Mouse (Mus musculus): ENCODE results near the gene Nudt3. TPM values are rescaled to one million over a fixed set of nuclear protein-coding genes. Genes with fewer than 3 reads are reported as not detected.

Nudt3 gene
- polyA plus RNA-seq, 1 experiment from 2014 or later: 32.2 TPM

DNA sequence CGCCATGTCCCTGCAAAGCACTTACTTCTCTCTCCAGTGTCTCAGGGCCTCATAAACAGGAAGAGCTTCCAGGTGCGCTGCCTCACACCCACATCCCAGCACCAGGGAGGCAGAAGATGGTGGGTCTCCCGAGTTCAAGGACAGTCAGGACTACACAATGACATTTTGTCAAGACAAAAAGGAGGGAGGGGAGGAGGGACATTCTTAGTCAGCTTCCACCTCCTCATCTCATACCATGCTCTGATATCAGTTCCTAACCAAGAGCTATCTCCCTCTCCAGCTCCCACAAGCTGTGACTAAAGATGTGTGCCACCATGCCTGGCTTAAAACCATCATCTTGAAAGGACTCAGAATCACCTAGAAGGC, 11.8 kb downstream of the Nudt3 start:
- Histone ChIP-seq H3K9ac (ENCODE audit: low read depth, low read length) (no peak overlapping the region), H3K27ac (ENCODE audit: low read depth, low read length) (no peak overlapping the region), H3K9me3 (ENCODE audit: control insufficient read depth, low read length) (no peaks in the 10 kb centered on the region), H3K36me3 (ENCODE audit: control insufficient read depth, insufficient read depth, low read length) (0 out of 2 replicates have a peak, but pooled peaks cover 3% of the 10 kb centered on the region), H3K4me1 (ENCODE audit: control insufficient read depth, insufficient read depth, low read length) (peaks cover 10% of the 10 kb centered on the region; the same call in 1 of the 2 replicates), H3K4me3 (ENCODE audit: low read length) (no peak overlapping the region), H3K27me3 (ENCODE audit: control insufficient read depth, insufficient read depth, low read length) (no peaks in the 10 kb centered on the region), H3K4me2 (replicated peaks; ENCODE audit: low read depth, low read length) (no peak overlapping the region)
- 53% methylated on average over 3 of the region's 3 CpGs for WGBS
- no peak for ATAC-seq (ENCODE audit: low FRiP score, low TSS enrichment)

DNA sequence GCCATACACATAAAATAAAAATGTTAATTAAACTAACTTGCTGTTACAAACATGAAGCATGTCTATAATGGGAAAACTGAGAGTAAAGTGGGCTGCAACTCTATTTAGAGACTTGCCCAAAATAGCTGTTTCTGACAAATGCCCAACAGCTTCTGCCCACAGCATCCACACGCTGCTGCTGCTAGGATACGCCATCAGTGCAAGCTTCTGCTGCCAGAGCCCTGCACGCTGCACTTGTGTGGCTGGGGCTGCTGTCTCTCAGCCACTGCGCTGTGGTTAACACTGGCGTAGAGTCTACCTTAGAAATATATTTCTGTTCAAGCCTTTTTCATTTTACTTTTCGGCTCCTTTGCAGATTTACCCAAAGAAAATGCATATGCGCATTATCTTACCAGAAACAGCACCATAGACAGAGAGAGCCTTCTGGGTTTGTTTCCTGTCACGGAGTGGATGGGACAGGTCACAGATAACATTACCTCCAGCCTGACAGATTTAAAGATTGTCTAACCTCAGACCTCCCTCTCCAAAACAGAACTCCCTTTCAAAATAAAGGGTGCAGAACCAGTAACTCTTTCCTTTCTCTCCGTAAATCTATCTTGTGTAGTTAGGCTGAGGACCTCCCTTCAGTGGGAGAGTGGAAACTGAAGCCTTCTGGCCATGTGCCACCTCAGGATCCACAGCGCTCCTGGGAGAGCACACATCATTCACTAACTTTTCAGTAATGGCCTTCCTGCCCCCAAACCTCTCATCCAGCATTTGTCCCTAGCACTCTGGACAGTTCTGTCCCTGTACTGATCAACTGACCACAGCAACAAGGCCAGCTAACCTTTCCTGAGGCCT, 12.4 kb downstream of the Nudt3 start:
- Histone ChIP-seq H3K9me3 (ENCODE audit: control insufficient read depth, low read length) (no peaks in the 10 kb centered on the region), H3K9ac (ENCODE audit: low read depth, low read length) (no peak overlapping the region), H3K27ac (ENCODE audit: low read depth, low read length) (no peak overlapping the region), H3K4me1 (ENCODE audit: control insufficient read depth, insufficient read depth, low read length) (peaks cover 10% of the 10 kb centered on the region; the same call in 1 of the 2 replicates), H3K4me2 (replicated peaks; ENCODE audit: low read depth, low read length) (no peak overlapping the region), H3K4me3 (ENCODE audit: low read length) (no peak overlapping the region), H3K27me3 (ENCODE audit: control insufficient read depth, insufficient read depth, low read length) (no peaks in the 10 kb centered on the region), H3K36me3 (ENCODE audit: control insufficient read depth, insufficient read depth, low read length) (0 out of 2 replicates have a peak, but pooled peaks cover 3% of the 10 kb centered on the region)
- WGBS: 60% methylated on average over 10 of the region's 10 CpGs
- no peak for ATAC-seq (ENCODE audit: low FRiP score, low TSS enrichment)

DNA sequence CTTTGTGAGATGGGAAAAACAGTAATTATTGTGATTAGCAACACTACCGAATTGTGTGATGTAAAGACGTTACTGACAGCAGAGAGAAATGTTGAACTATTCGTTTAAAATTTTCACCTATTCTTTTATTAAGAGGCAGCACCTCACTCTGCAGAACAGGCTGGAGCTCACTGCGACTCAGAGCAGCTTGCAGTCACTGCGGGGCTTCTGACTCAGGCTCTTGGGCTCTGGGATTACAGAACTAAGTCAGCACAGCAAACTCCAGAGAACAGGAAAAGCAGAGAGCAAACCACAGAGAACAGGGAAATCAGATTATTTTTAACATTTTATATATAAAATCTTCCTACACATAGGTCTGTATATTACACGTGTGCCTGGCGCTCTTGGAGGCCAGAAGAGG, 13.7 kb downstream of the Nudt3 start:
- H3K27ac ChIP-seq (ENCODE audit: low read depth, low read length): no peak overlapping the region
- H3K9me3 ChIP-seq (ENCODE audit: control insufficient read depth, low read length): no peaks in the 10 kb centered on the region
- H3K4me3 ChIP-seq (ENCODE audit: low read length): no peak overlapping the region
- H3K27me3 ChIP-seq (ENCODE audit: control insufficient read depth, insufficient read depth, low read length): no peaks in the 10 kb centered on the region
- H3K4me1 ChIP-seq (ENCODE audit: control insufficient read depth, insufficient read depth, low read length): peaks cover 10% of the 10 kb centered on the region; the same call in 1 of the 2 replicates
- 87% methylated on average over 7 of the region's 7 CpGs for WGBS
- 0 out of 2 replicates have a peak, but pooled peaks cover 3% of the 10 kb centered on the region for H3K36me3 ChIP-seq (ENCODE audit: control insufficient read depth, insufficient read depth, low read length)
- no peak overlapping the region for H3K4me2 ChIP-seq (replicated peaks; ENCODE audit: low read depth, low read length)
- H3K9ac ChIP-seq (ENCODE audit: low read depth, low read length): no peak overlapping the region
- no peak for ATAC-seq (ENCODE audit: low FRiP score, low TSS enrichment)

DNA sequence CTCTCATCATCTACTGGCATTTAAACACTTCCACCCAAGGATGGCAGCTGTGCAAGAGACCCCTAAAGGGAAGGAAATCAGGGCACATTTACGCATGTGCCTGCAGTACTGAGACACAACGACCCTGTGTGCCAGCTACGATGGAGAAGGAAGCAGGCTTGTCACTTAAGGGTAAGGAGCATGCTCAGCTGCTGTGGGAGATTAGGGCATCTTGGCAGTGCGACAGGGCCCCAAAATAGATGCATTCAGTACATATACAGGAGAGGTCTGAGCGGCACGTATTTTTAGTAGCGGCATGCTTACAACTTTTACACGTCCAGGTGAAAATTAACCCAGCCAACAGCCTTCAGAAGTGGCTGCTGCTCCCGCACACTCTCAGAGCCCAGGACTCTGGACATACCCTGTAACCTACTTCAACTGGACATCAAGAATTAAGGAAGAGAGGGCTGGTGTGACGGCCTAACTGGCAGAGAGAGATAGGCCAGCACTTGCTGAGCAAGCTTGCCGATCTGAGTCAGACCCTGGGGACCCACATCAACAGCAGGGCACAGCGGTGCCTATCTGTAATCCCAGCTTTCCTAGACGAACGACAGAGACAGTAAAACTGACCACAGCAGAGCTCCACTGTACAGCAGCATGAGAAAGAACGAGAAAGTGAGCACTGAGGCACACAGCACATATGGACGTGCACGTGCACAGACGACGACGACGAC, 19.6 kb downstream of the Nudt3 start:
- Histone ChIP-seq H3K27ac (ENCODE audit: low read depth, low read length) (no peak overlapping the region), H3K9me3 (ENCODE audit: control insufficient read depth, low read length) (no peaks in the 10 kb centered on the region), H3K4me3 (ENCODE audit: low read length) (no peak overlapping the region), H3K27me3 (ENCODE audit: control insufficient read depth, insufficient read depth, low read length) (no peaks in the 10 kb centered on the region), H3K4me2 (replicated peaks; ENCODE audit: low read depth, low read length) (no peak overlapping the region), H3K9ac (ENCODE audit: low read depth, low read length) (no peak overlapping the region), H3K36me3 (ENCODE audit: control insufficient read depth, insufficient read depth, low read length) (peaks cover 3% of the 10 kb centered on the region; the same call in 1 of the 2 replicates), H3K4me1 (ENCODE audit: control insufficient read depth, insufficient read depth, low read length) (0 out of 2 replicates have a peak, but pooled peaks cover 6% of the 10 kb centered on the region)
- ATAC-seq (ENCODE audit: low FRiP score, low TSS enrichment): no peak
- 81% methylated on average over 21 of the region's 21 CpGs for WGBS

DNA sequence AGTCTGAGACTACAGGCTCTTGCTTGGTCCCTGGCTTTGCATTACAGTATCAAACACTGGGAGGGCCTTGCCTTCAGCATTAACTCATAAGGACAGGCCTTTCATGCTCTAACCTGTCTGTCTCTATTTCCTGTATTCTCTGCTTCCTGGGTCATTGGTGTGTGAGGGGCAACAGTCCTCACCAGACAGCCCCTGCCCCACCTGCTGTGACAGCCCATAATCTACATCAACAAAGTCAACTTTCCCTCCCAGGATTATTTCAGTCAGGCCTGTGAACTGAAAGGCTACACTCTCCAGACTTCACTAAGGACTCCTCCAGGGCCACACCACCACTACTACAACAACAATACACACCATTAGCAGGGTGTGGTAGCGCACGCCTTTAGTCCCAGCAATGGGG, 20.3 kb downstream of the Nudt3 start:
- Histone ChIP-seq H3K4me3 (ENCODE audit: low read length) (no peak overlapping the region), H3K4me1 (ENCODE audit: control insufficient read depth, insufficient read depth, low read length) (0 out of 2 replicates have a peak, but pooled peaks cover 6% of the 10 kb centered on the region), H3K36me3 (ENCODE audit: control insufficient read depth, insufficient read depth, low read length) (peaks cover 3% of the 10 kb centered on the region; the same call in 1 of the 2 replicates), H3K9ac (ENCODE audit: low read depth, low read length) (no peak overlapping the region), H3K9me3 (ENCODE audit: control insufficient read depth, low read length) (no peaks in the 10 kb centered on the region), H3K4me2 (replicated peaks; ENCODE audit: low read depth, low read length) (no peak overlapping the region), H3K27ac (ENCODE audit: low read depth, low read length) (no peak overlapping the region), H3K27me3 (ENCODE audit: control insufficient read depth, insufficient read depth, low read length) (no peaks in the 10 kb centered on the region)
- 91% methylated on average over 2 of the region's 2 CpGs for WGBS
- no peak for ATAC-seq (ENCODE audit: low FRiP score, low TSS enrichment)

DNA sequence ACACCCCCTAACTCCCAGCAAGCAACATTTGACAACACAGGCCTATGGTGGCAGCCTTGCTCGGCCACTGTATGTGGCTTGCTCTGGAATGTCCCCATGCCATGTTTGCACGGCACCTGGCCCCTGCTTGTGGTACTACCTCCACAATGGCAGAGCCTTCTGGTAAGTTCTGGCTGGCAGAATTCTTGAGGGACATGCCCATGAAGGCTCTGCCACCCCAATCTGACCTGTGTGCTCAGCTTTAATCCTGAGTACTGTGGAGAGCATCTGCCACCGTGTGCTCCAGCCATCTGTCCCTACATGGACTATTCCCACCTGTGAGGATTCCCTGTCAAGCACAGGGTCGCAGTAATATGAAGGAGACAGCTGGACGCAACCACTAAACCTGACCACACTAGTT, 22.4 kb downstream of the Nudt3 start:
- ATAC-seq (ENCODE audit: low FRiP score, low TSS enrichment): no peak
- Histone ChIP-seq H3K27me3 (ENCODE audit: control insufficient read depth, insufficient read depth, low read length) (no peaks in the 10 kb centered on the region), H3K27ac (ENCODE audit: low read depth, low read length) (no peak overlapping the region), H3K9me3 (ENCODE audit: control insufficient read depth, low read length) (no peaks in the 10 kb centered on the region), H3K36me3 (ENCODE audit: control insufficient read depth, insufficient read depth, low read length) (peaks cover 14% of the 10 kb centered on the region), H3K4me1 (ENCODE audit: control insufficient read depth, insufficient read depth, low read length) (peaks cover 16% of the 10 kb centered on the region), H3K4me2 (replicated peaks; ENCODE audit: low read depth, low read length) (no peak overlapping the region), H3K9ac (ENCODE audit: low read depth, low read length) (no peak overlapping the region), H3K4me3 (ENCODE audit: low read length) (no peak overlapping the region)
- 80% methylated on average over 5 of the region's 5 CpGs for WGBS

DNA sequence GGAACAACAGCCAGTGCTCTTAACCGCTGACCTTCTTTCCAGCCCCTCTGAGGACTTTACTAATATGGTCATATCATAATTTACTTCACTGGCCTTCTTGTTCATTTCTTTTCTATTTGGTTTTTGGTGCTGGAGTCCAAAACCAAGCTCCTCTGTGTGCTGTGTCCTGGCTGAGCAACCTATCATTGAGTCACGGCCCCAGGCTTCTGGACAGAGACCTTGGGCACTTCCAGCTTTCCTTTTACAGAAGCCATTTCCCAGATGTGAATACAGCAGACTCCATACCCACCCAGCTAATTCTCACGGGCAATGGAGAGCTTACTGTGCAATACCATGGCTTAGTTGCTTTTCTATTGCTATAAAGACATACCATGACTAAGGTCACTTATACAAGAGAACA, 23.0 kb downstream of the Nudt3 start:
- H3K4me1 ChIP-seq (ENCODE audit: control insufficient read depth, insufficient read depth, low read length): peaks cover 21% of the 10 kb centered on the region
- H3K27ac ChIP-seq (ENCODE audit: low read depth, low read length): no peak overlapping the region
- H3K4me3 ChIP-seq (ENCODE audit: low read length): no peak overlapping the region
- no peaks in the 10 kb centered on the region for H3K9me3 ChIP-seq (ENCODE audit: control insufficient read depth, low read length)
- no peak overlapping the region for H3K4me2 ChIP-seq (replicated peaks; ENCODE audit: low read depth, low read length)
- 79% methylated on average over 3 of the region's 3 CpGs for WGBS
- no peak overlapping the region for H3K9ac ChIP-seq (ENCODE audit: low read depth, low read length)
- H3K27me3 ChIP-seq (ENCODE audit: control insufficient read depth, insufficient read depth, low read length): no peaks in the 10 kb centered on the region
- H3K36me3 ChIP-seq (ENCODE audit: control insufficient read depth, insufficient read depth, low read length): peaks cover 20% of the 10 kb centered on the region
- ATAC-seq (ENCODE audit: low FRiP score, low TSS enrichment): no peak

DNA sequence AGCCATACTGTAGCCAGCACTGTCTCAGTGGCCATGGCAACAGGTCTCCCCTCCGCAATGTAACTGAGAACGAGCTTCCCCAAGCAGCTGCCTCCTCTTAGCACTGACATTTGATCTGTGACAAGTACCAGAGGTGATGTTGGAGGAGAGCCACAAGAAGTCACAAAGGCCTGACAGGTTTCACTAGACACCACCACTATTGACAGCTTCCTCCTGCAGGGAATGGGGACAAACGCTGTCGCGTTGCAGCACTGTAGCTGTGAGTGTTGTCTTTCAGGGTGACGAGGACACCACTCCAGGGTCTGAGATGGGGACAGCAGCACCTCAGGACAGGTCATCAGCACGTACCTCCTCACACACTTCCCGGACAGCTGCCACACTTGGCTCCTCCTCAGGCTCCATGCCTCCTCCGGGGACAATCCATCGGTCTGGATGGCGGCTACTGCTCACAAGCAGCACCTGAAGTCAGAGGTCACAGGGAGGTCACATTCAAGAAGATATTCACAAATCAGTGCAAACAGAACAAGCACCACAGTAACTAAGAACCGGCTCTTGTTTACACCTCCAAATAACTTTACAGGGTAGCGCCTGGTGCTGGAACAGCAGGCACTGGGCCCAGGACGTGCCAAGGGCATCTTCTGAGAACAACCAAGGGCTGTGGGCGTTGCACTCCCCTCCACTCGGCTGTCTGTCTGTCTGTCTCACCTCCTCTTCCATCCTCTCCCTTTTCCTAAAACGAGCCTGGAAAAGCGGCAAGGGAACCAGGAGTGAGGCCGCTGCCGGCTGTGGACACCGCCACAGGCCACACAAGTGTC, 26.7 kb downstream of the Nudt3 start:
- no peak overlapping the region for H3K4me2 ChIP-seq (replicated peaks; ENCODE audit: low read depth, low read length)
- WGBS: 51% methylated on average over 21 of the region's 21 CpGs
- peaks cover 43% of the 10 kb centered on the region for H3K36me3 ChIP-seq (ENCODE audit: control insufficient read depth, insufficient read depth, low read length)
- no peak overlapping the region for H3K9ac ChIP-seq (ENCODE audit: low read depth, low read length)
- no peaks in the 10 kb centered on the region for H3K27me3 ChIP-seq (ENCODE audit: control insufficient read depth, insufficient read depth, low read length)
- H3K9me3 ChIP-seq (ENCODE audit: control insufficient read depth, low read length): no peaks in the 10 kb centered on the region
- peak; percentile 75 for ATAC-seq (ENCODE audit: low FRiP score, low TSS enrichment)
- H3K4me1 ChIP-seq (ENCODE audit: control insufficient read depth, insufficient read depth, low read length): peaks cover 14% of the 10 kb centered on the region
- no peak overlapping the region for H3K4me3 ChIP-seq (ENCODE audit: low read length)
- H3K27ac ChIP-seq (ENCODE audit: low read depth, low read length): no peak overlapping the region; the same call in 1 of the 2 replicates
